Mouse (Mus musculus) kidney, embryonic 16.5 days (tissue): ENCODE results near the gene Cd6. TPM values are rescaled to one million over a fixed set of nuclear protein-coding genes. Genes with fewer than 3 reads are reported as not detected.

Source experiments
- ATAC-seq: fragments of 200-750 bp; cut with Nextera tagmentation; 2 replicates; pipeline ENCODE4 v1.8.0; 2017; ENCODE audit warnings: moderate TSS enrichment; ENCODE audit not compliant: low FRiP score, low TSS enrichment
- H3K27ac ChIP-seq: fragments of 300-500 bp; sonication (generic); 2 replicates; pipeline ENCODE4 v1.5.1; 2014; ENCODE audit warnings: low read length
- H3K27me3 ChIP-seq: fragments of 300-500 bp; sonication (generic); 2 replicates; pipeline ENCODE4 v1.6.1; 2014; ENCODE audit warnings: low read length, control low read depth, mixed read lengths; ENCODE audit not compliant: insufficient read depth
- H3K36me3 ChIP-seq: fragments of 300-500 bp; sonication (generic); 2 replicates; pipeline ENCODE4 v1.6.1; 2014; ENCODE audit warnings: low read length, control low read depth, mixed read lengths; ENCODE audit not compliant: insufficient read depth
- H3K4me1 ChIP-seq: fragments of 300-500 bp; sonication (generic); 2 replicates; pipeline ENCODE4 v1.6.1; 2014; ENCODE audit warnings: low read length, control low read depth, mixed read lengths; ENCODE audit not compliant: insufficient read depth
- H3K4me2 ChIP-seq: fragments of 300-500 bp; sonication (generic); replicated peaks from 2 replicates; pipeline ENCODE4 v1.6.1; 2014; ENCODE audit warnings: low read depth, low read length
- H3K4me3 ChIP-seq: fragments of 300-500 bp; sonication (generic); 2 replicates; pipeline ENCODE4 v1.5.1; 2014; ENCODE audit warnings: mild to moderate bottlenecking, low read length
- H3K9ac ChIP-seq: fragments of 300-500 bp; sonication (generic); replicated peaks from 2 replicates; pipeline ENCODE4 v1.6.1; 2014; ENCODE audit warnings: low read length
- H3K9me3 ChIP-seq: fragments of 300-500 bp; sonication (generic); 2 replicates; pipeline ENCODE4 v1.6.1; 2016; ENCODE audit warnings: low read length, control low read depth
- WGBS: fragments of 180-500 bp; shearing (Covaris S2); extraction: QIAGEN DNeasy Blood & Tissue Kit; methylation state at CpG from one replicate; pipeline ENCODE4 v1.1.7; 2014; 5-methylcytosine and 5-hydroxymethylcytosine counted together
- polyA plus RNA-seq: library from polyadenylated mRNA; unstranded; fragments of >200 nt; fragmentation: Nextera tagmentation; extraction: Ambion mirVana; gene quantifications from 2 replicates; pipeline ENCODE4 v1.2.1, GENCODE M21; 2015

Gene Cd6
- polyA plus RNA-seq = 0.13 TPM in 1 of 2 replicates, not detected in the other

DNA sequence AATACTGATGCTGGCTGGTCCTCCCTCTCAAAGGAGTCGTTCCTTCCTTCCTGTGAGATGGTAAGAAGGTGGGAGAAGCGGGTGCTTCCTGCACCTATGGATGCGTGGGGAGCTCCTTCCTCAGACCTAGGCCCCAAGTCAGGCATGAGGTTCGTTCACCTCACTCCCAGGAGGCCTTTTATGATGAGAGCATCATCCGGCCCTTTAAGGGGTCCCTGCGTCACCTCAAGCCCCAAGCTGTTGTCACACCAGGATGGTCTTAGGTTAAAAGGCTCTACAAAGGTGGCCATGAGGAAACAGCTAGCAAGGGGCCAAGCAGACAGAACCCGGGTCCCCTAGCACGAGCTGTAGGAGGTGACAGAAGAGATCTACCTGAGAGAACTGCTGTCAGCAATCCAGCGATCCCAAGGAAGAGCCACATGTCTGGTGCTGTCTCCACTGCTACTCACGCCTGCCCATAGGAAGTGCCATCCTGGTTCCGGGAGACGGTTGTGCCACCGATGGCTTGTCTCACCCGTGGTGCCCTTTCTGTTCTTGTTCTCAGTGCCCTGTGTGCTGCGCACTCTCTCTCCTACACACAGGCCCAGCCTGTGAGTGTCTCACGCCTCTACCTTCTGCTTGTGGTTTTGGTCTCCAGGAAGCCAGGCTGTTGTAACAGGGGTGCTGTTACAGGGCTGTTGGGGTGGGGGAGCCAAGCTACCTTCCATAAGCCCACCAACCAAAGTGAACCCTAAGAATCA is at the start of gene Cd6:
Gene Cd6 (minus strand): TSS at position 623 of the 740 bp plus-strand sequence.
- Histone ChIP-seq H3K27me3 (no peaks in the 10 kb centered on the region), H3K27ac (no peak within 1 kb of the TSS), H3K9ac (no peak within 1 kb of the TSS), H3K4me2 (no peak within 1 kb of the TSS), H3K4me1 (no peaks in the 10 kb centered on the region; the same call in 1 of the 2 replicates), H3K9me3 (no peaks in the 10 kb centered on the region), H3K36me3 (no peaks in the 10 kb centered on the region), H3K4me3 (no peak within 1 kb of the TSS)
- ATAC-seq = no peak
- 85% methylated on average over 16 of the region's 16 CpGs for WGBS

- 84% methylated on average over 7 of the region's 7 CpGs for WGBS
- Histone ChIP-seq H3K4me1 (peaks cover 28% of the 10 kb centered on the region), H3K36me3 (peaks cover 10% of the 10 kb centered on the region), H3K27me3 (no peaks in the 10 kb centered on the region), H3K9me3 (no peaks in the 10 kb centered on the region), H3K9ac (no peak overlapping the region), H3K27ac (no peak overlapping the region), H3K4me2 (no peak overlapping the region), H3K4me3 (no peak overlapping the region)
- no peak for ATAC-seq
Observed at GRCm38 (mm10) chr19:10878201-10878837, 48.5 kb upstream of the Cd6 start.

DNA sequence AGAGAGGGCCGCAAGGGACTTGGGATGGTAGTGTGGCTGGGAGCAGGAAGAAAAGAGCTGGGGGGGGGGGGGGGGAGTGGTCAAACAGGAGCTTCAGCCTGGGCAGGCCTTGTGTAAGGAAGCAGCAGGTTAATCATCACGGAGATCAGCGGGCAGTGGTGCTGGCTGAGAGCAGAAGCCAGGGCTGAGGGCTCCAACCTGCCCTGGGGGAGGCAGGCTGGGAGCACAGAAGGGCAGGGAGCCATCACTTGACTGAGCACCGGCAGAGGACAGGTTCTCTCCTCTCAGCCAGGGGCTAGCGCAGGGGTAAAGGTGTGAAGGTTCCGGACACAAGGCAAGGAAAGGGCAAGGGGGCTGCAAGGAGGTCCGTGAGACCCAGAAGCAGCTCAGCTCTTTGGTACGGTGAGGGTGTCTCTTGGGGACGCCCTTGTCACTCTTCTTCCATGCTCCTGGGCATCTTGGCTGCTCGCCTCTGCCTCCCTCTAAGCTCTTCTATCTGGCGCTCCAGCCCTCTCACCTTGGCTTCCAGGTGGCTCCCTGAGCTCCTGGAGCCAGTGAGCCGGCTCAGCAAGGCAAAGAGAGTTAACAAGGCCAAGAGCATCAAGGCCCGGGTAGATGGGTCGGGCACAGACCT is 41.6 kb upstream of the Cd6 start:
- Histone ChIP-seq H3K4me3 (no peak overlapping the region), H3K36me3 (peaks cover 18% of the 10 kb centered on the region), H3K4me2 (no peak overlapping the region), H3K4me1 (peaks cover 32% of the 10 kb centered on the region), H3K27ac (peak overlapping the region; percentile 50), H3K9me3 (no peaks in the 10 kb centered on the region), H3K27me3 (no peaks in the 10 kb centered on the region), H3K9ac (no peak overlapping the region)
- WGBS = 78% methylated on average over 14 of the region's 14 CpGs
- peak; percentile 37 for ATAC-seq

GRCm38 (mm10) chr19:10870676-10871075 is 40.8 kb upstream of the Cd6 start:
- Histone ChIP-seq H3K4me1 (peaks cover 32% of the 10 kb centered on the region), H3K36me3 (peaks cover 24% of the 10 kb centered on the region), H3K27ac (peak overlapping the region; percentile 87), H3K4me3 (no peak overlapping the region), H3K27me3 (no peaks in the 10 kb centered on the region), H3K9ac (no peak overlapping the region), H3K4me2 (no peak overlapping the region), H3K9me3 (no peaks in the 10 kb centered on the region)
- ATAC-seq = no peak
- 91% methylated on average over 3 of the region's 3 CpGs for WGBS

DNA sequence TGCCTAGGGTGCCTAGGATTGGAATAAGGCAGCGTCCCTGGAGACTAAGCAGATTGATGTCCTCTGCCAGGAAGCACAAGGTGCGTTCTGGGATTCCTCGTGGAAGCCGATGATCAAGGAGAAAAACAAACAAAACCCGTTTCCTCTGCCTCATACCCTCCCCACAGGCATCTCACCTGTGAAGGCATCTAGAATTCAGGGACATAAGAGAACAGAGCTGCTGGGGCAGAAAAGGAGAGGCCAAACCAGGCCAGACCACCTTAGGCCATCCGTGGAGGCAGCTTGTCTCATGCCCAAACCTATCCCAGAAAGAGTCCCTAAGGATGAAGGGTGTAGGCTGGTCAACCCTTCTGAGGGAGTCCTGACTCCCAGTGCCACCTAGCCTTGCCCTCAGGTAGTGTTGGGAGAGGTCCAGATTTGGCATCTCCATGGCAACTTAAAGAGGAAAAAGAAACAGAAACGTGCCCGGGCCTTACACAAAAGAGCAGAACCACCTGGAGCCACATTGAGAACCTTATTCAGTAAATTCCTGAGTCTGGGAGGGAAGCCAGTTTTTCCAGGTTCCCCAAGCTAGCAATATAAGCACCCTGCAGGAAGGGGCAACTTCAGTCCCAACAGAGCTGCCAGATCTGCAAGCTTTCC is 40.1 kb upstream of the Cd6 start, which contains the start of gene Tmem132a:
Gene Tmem132a (minus strand): TSS at position 55 of the 642 bp plus-strand sequence.
- no peaks in the 10 kb centered on the region for H3K27me3 ChIP-seq
- peak within 1 kb of the TSS; percentile 87 for H3K27ac ChIP-seq
- 3% methylated on average over 8 of the region's 8 CpGs for WGBS
- no peaks in the 10 kb centered on the region for H3K9me3 ChIP-seq
- peak within 1 kb of the TSS; percentile 64 for H3K4me2 ChIP-seq
- ATAC-seq = peak; percentile 49; the same call in 1 of the 2 replicates
- peaks cover 32% of the 10 kb centered on the region for H3K4me1 ChIP-seq
- peak within 1 kb of the TSS; percentile 81 for H3K4me3 ChIP-seq
- H3K9ac ChIP-seq = peak within 1 kb of the TSS; percentile 90
- peaks cover 30% of the 10 kb centered on the region for H3K36me3 ChIP-seq

GRCm38 (mm10) chr19:10869241-10869885 is 39.5 kb upstream of the Cd6 start:
- ATAC-seq = peak; percentile 95
- peaks cover 37% of the 10 kb centered on the region for H3K36me3 ChIP-seq

GRCm38 (mm10) chr19:10868623-10869141 is 38.8 kb upstream of the Cd6 start:
- peak overlapping the region; percentile 81 for H3K4me3 ChIP-seq
- H3K9ac ChIP-seq = peak overlapping the region; percentile 90
- no peak for ATAC-seq
- H3K27me3 ChIP-seq = no peaks in the 10 kb centered on the region
- H3K4me1 ChIP-seq = peaks cover 32% of the 10 kb centered on the region
- peak overlapping the region; percentile 64 for H3K4me2 ChIP-seq
- H3K36me3 ChIP-seq = peaks cover 38% of the 10 kb centered on the region
- 1% methylated on average over 17 of the region's 17 CpGs for WGBS
- no peaks in the 10 kb centered on the region for H3K9me3 ChIP-seq
- H3K27ac ChIP-seq = peak overlapping the region; percentile 87

More at GRCm38 (mm10) chr19:10869241-10869885, 39.5 kb upstream of the Cd6 start:
- Histone ChIP-seq H3K4me1 (peaks cover 32% of the 10 kb centered on the region), H3K4me2 (peak overlapping the region; percentile 64), H3K9me3 (no peaks in the 10 kb centered on the region), H3K27me3 (no peaks in the 10 kb centered on the region), H3K9ac (peak overlapping the region; percentile 90), H3K4me3 (peak overlapping the region; percentile 81), H3K27ac (peak overlapping the region; percentile 87)
- under 1% methylated on average over 39 of the region's 43 CpGs for WGBS

GRCm38 (mm10) chr19:10867946-10868622 is 38.2 kb upstream of the Cd6 start:
- H3K4me3 ChIP-seq = peak overlapping the region; percentile 81
- H3K27ac ChIP-seq = no peak overlapping the region
- peak overlapping the region; percentile 90 for H3K9ac ChIP-seq
- peaks cover 38% of the 10 kb centered on the region for H3K36me3 ChIP-seq
- WGBS = 19% methylated on average over 5 of the region's 5 CpGs
- H3K4me1 ChIP-seq = peaks cover 32% of the 10 kb centered on the region
- H3K9me3 ChIP-seq = no peaks in the 10 kb centered on the region
- peak overlapping the region; percentile 64 for H3K4me2 ChIP-seq
- ATAC-seq = no peak
- H3K27me3 ChIP-seq = no peaks in the 10 kb centered on the region
